Mouse (Mus musculus): ENCODE results near the gene Slit3. TPM values are rescaled to one million over a fixed set of nuclear protein-coding genes. Genes with fewer than 3 reads are reported as not detected.

The Slit3 gene
- total and polyA plus RNA-seq, 3 experiments: 0.76 TPM; not detected in 2

DNA sequence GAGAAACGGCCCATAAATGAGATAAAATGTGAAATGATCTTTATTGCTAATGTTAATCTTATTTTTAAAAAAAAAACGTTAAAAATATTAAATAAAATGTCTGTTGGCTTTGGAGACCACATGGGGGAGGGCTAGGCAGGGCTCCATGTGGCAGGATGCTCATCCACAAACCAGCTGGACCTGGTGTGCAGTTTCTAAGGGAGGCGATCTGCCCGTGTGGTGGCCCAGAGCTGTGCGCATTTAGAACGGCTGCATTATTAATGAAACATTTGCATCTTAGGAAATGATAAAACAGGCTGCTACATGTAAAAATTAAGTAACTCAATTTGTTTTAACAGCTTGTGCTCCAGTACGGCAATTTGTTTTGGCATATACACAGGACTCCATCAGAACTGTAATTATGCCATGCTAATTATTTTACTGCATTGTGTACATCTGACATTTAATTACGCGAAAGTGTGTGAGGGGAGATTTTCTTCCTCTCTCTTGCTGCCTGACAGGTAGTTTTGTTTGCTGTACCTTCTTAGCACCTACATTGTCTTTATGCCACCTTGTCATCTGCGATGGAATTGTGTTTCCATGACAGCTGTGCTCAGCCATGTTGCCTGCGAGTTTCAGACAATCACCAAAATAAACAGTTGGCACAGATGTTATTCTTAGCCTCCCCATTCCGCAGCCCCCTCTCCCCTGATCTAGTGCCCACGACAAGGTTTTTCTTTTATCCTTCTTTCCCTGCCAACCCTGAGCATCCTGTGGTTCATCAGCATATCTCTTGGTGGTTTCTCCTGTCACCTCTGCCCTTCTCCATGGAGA, 165.8 kb downstream of the Slit3 start:
- H3K4me1 ChIP-seq (ENCODE audit: insufficient read depth, low read depth, low read length): no peaks in the 10 kb centered on the region
- H3K9me3 ChIP-seq (replicated peaks): peaks cover 68% of the 10 kb centered on the region
- H3K4me3 ChIP-seq (ENCODE audit: low read depth, low read length): no peak overlapping the region
- no peak for DNase-seq (ENCODE audit: low spot score)
- no peak for ATAC-seq (ENCODE audit: extremely low read depth, insufficient number of reproducible peaks, low FRiP score, poor library complexity, severe bottlenecking)
- H3K27me3 ChIP-seq (ENCODE audit: insufficient read depth, low read length): no peaks in the 10 kb centered on the region
- no peaks in the 10 kb centered on the region for H3K36me3 ChIP-seq (replicated peaks)
- no peak for TF ChIP-seq GATA2 (IDR thresholded peaks at IDR 0.05; ENCODE audit: borderline replicate concordance, low read depth, low read length)
- no peak for TF ChIP-seq GATA1 (IDR thresholded peaks at IDR 0.05; ENCODE audit: borderline replicate concordance, low read length)
- TF ChIP-seq CTCF (IDR thresholded peaks at IDR 0.05; ENCODE audit: low read depth, low read length): no peak
- no peak for TF ChIP-seq POLR2AphosphoS5 (IDR thresholded peaks at IDR 0.05; ENCODE audit: insufficient replicate concordance, low read depth, low read length)

DNA sequence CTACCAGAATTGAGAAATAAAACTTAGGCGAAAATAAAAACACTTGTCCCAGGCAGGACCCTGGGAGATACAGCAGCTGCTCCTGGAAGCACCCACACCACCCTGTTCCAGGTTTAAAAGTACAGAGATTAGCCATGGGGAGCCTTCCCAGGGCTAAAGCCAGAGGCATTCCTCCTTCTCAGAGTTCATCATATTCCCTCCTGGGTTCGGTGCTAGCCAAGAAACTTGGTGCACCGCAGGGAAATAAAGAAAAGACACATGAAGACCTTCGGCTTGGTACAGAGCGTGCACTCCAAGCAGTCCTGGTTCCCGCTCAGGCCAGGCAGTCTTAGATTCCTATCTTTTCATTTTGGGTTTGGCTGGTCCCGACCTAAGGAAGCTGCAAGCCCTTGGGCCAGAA, 167.0 kb downstream of the Slit3 start:
- no peak for ATAC-seq (ENCODE audit: extremely low read depth, insufficient number of reproducible peaks, low FRiP score, poor library complexity, severe bottlenecking)

DNA sequence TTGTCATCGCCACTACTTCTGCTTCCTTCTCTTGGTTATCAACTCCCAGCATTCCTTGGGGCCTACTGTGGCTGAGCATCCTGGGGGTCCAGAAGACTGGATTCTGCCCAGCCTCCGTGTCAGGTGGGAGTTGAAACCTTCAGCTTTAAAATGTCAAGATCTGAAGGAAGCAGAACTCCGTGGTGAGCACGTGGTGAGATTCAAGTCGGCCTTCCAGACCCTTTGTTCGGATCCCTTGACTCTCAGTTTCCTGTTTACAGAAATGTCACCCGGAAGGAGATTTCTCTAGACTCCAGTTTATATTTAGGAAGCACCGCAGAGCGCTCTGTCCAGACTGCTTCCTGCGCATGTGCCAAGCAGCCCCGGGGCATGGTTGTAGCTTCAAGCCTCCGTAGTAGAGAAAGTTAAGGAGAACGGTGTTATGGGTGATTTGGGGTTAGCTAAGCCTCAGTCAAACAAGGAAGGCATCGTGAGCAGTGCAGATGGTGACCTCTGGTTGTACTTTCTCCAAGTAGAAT, 167.8 kb downstream of the Slit3 start:
- DNase-seq (ENCODE audit: low spot score) (no peak), ATAC-seq (ENCODE audit: extremely low read depth, insufficient number of reproducible peaks, low FRiP score, poor library complexity, severe bottlenecking) (no peak)
- Histone ChIP-seq H3K27me3 (ENCODE audit: insufficient read depth, low read length) (no peaks in the 10 kb centered on the region), H3K4me1 (ENCODE audit: insufficient read depth, low read depth, low read length) (no peaks in the 10 kb centered on the region), H3K4me3 (ENCODE audit: low read depth, low read length) (no peak overlapping the region), H3K36me3 (replicated peaks) (no peaks in the 10 kb centered on the region), H3K9me3 (replicated peaks) (peaks cover 60% of the 10 kb centered on the region)
- TF ChIP-seq POLR2AphosphoS5 (IDR thresholded peaks at IDR 0.05; ENCODE audit: insufficient replicate concordance, low read depth, low read length) (no peak), TAL1 (conservative IDR thresholded peaks at IDR 0.05; ENCODE audit: low read depth, low read length) (no peak), GATA1 (IDR thresholded peaks at IDR 0.05; ENCODE audit: borderline replicate concordance, low read length) (no peak), GATA2 (IDR thresholded peaks at IDR 0.05; ENCODE audit: borderline replicate concordance, low read depth, low read length) (no peak), CTCF (IDR thresholded peaks at IDR 0.05; ENCODE audit: low read depth, low read length) (no peak)

More for the DNA sequence above, 167.0 kb downstream of the Slit3 start:
- no peaks in the 10 kb centered on the region for H3K4me1 ChIP-seq (ENCODE audit: insufficient read depth, low read depth, low read length)
- H3K9me3 ChIP-seq (replicated peaks): peaks cover 61% of the 10 kb centered on the region
- no peak for DNase-seq (ENCODE audit: low spot score)
- H3K27me3 ChIP-seq (ENCODE audit: insufficient read depth, low read length): no peaks in the 10 kb centered on the region
- H3K36me3 ChIP-seq (replicated peaks): no peaks in the 10 kb centered on the region
- TF ChIP-seq GATA1 (IDR thresholded peaks at IDR 0.05; ENCODE audit: borderline replicate concordance, low read length) (no peak), POLR2AphosphoS5 (IDR thresholded peaks at IDR 0.05; ENCODE audit: insufficient replicate concordance, low read depth, low read length) (no peak), GATA2 (IDR thresholded peaks at IDR 0.05; ENCODE audit: borderline replicate concordance, low read depth, low read length) (no peak), CTCF (IDR thresholded peaks at IDR 0.05; ENCODE audit: low read depth, low read length) (no peak), TAL1 (conservative IDR thresholded peaks at IDR 0.05; ENCODE audit: low read depth, low read length) (no peak)
- no peak overlapping the region for H3K4me3 ChIP-seq (ENCODE audit: low read depth, low read length)

DNA sequence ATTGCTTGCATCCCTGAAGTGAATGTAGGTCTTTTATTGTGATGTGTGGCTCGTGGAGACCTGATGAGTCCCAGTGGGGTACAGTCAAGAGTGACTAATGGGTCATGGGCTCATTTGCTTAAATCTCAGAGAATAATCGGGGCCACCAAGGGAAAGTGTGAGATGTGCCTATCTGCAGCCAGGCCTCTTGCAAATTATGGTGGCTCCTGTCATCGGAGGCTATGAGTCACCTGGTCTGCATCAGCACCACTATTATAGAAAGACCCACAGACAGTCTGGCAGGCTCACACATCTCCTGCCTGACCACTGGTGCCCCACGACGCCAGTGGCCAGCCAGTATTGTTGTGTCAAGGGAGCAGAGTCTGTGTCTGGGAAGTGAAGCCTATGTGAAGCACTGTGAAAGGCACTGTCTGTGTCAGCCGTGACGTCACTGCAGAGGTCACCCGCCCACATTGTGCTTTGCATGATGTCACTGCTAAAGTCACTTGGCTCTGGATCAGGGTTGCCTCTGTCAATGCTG, 171.3 kb downstream of the Slit3 start:
- Histone ChIP-seq H3K4me3 (ENCODE audit: low read depth, low read length) (no peak overlapping the region), H3K36me3 (replicated peaks) (no peaks in the 10 kb centered on the region), H3K27me3 (ENCODE audit: insufficient read depth, low read length) (no peaks in the 10 kb centered on the region), H3K9me3 (replicated peaks) (peaks cover 61% of the 10 kb centered on the region), H3K4me1 (ENCODE audit: insufficient read depth, low read depth, low read length) (no peaks in the 10 kb centered on the region)
- ATAC-seq (ENCODE audit: extremely low read depth, insufficient number of reproducible peaks, low FRiP score, poor library complexity, severe bottlenecking) (no peak), DNase-seq (ENCODE audit: low spot score) (no peak)
- no peak for TF ChIP-seq POLR2AphosphoS5 (IDR thresholded peaks at IDR 0.05; ENCODE audit: insufficient replicate concordance, low read depth, low read length)
- no peak for TF ChIP-seq CTCF (IDR thresholded peaks at IDR 0.05; ENCODE audit: low read depth, low read length)
- no peak for TF ChIP-seq GATA1 (IDR thresholded peaks at IDR 0.05; ENCODE audit: borderline replicate concordance, low read length)

DNA sequence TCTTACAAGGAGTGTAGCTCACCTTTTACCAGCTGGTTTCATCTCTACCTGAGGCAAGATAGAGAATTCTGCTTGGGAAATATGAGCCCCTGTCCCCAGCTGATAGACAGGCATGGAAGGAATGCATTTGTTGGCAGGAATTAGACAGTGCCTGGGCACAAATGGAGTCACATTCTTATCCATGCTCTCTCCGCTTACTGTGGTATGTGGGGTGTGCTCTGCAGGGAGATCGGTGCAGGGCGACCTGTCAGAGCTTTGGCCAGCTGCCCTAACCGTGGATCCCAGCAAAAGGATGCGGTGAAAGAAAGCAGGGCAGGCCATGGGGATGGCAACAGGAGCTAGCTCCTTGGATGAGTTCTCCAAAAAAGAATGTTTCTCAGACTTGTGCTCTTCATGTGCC, 172.2 kb downstream of the Slit3 start:
- peaks cover 63% of the 10 kb centered on the region for H3K9me3 ChIP-seq (replicated peaks)
- H3K4me1 ChIP-seq (ENCODE audit: insufficient read depth, low read depth, low read length): no peaks in the 10 kb centered on the region
- TF ChIP-seq TAL1 (conservative IDR thresholded peaks at IDR 0.05; ENCODE audit: low read depth, low read length) (no peak), POLR2AphosphoS5 (IDR thresholded peaks at IDR 0.05; ENCODE audit: insufficient replicate concordance, low read depth, low read length) (no peak), CTCF (IDR thresholded peaks at IDR 0.05; ENCODE audit: low read depth, low read length) (no peak), GATA1 (IDR thresholded peaks at IDR 0.05; ENCODE audit: borderline replicate concordance, low read length) (no peak), GATA2 (IDR thresholded peaks at IDR 0.05; ENCODE audit: borderline replicate concordance, low read depth, low read length) (no peak)
- H3K36me3 ChIP-seq (replicated peaks): no peaks in the 10 kb centered on the region
- ATAC-seq (ENCODE audit: extremely low read depth, insufficient number of reproducible peaks, low FRiP score, poor library complexity, severe bottlenecking) (no peak), DNase-seq (ENCODE audit: low spot score) (no peak)
- no peak overlapping the region for H3K4me3 ChIP-seq (ENCODE audit: low read depth, low read length)
- no peaks in the 10 kb centered on the region for H3K27me3 ChIP-seq (ENCODE audit: insufficient read depth, low read length)

DNA sequence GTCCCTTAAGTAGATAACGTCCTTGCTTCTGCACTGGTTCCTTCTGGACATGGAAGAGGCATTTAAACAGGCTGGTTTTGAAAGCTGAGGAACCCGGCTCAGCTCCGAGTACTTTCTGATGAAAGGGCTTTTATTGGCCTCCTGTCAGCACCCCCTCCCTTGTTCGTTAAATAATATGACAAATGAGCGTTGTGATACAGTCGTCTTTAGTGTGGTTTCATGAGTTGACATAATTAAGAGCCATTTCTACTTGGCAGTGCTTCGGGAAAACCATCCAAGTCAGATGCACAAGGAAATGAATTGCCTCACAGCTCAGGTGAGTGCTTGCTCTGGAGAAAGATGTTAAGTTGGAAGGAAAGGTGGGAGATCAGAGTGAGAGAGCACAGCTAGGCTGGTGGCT, 173.6 kb downstream of the Slit3 start:
- Histone ChIP-seq H3K4me3 (ENCODE audit: low read depth, low read length) (no peak overlapping the region), H3K4me1 (ENCODE audit: insufficient read depth, low read depth, low read length) (no peaks in the 10 kb centered on the region), H3K36me3 (replicated peaks) (no peaks in the 10 kb centered on the region), H3K9me3 (replicated peaks) (peaks cover 63% of the 10 kb centered on the region), H3K27me3 (ENCODE audit: insufficient read depth, low read length) (no peaks in the 10 kb centered on the region)
- no peak for TF ChIP-seq GATA1 (IDR thresholded peaks at IDR 0.05; ENCODE audit: borderline replicate concordance, low read length)
- no peak for TF ChIP-seq CTCF (IDR thresholded peaks at IDR 0.05; ENCODE audit: low read depth, low read length)
- no peak for TF ChIP-seq TAL1 (conservative IDR thresholded peaks at IDR 0.05; ENCODE audit: low read depth, low read length)
- no peak for TF ChIP-seq GATA2 (IDR thresholded peaks at IDR 0.05; ENCODE audit: borderline replicate concordance, low read depth, low read length)
- no peak for TF ChIP-seq POLR2AphosphoS5 (IDR thresholded peaks at IDR 0.05; ENCODE audit: insufficient replicate concordance, low read depth, low read length)
- no peak for ATAC-seq (ENCODE audit: extremely low read depth, insufficient number of reproducible peaks, low FRiP score, poor library complexity, severe bottlenecking)
- DNase-seq (ENCODE audit: low spot score): no peak

Measured in G1E (cell line).